Mouse (Mus musculus) MEL-GATA-1-ER (cell line): ENCODE results near the gene Slc9a4.
"Not testable (repeated sequence)": the region's sequence is repeated elsewhere in the genome, so short reads cannot be mapped to it uniquely, and the experiment has no call there.

Experiments
- DNase-seq: peaks from one replicate; pipeline ENCODE4 v3.0.0-alpha.2; 2012; ENCODE audit warnings: low read depth; ENCODE audit errors: extremely low read depth

The Slc9a4 gene

GRCm38 (mm10) chr1:40650803-40651497 is 71.1 kb downstream of the Slc9a4 start:
- DNase-seq, result no peak

- DNase-seq, result no peak
Measured at GRCm38 (mm10) chr1:40657035-40657434, 77.2 kb downstream of the Slc9a4 start.

- no peak for DNase-seq
Measured at GRCm38 (mm10) chr1:40657978-40658496, 78.2 kb downstream of the Slc9a4 start.

DNA sequence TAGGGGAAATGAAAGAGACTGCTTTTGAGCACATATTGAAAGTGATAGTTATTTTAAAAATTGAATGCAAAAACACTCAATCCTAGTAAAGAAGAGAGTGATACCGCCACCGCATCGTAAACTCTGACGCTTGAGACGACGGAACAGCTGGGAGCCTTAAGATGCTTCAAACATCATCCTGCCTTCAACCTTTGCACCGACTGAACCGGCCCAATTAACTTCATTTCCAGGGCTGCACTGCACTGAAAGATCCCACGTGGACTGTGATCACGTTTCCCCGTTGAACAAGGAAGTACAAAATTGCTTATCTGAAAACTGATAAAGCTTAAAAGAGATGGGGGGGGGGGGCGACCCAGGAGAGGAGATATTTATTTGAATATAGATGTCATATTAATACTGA is 79.1 kb downstream of the Slc9a4 start:
- DNase-seq, result no peak

DNA sequence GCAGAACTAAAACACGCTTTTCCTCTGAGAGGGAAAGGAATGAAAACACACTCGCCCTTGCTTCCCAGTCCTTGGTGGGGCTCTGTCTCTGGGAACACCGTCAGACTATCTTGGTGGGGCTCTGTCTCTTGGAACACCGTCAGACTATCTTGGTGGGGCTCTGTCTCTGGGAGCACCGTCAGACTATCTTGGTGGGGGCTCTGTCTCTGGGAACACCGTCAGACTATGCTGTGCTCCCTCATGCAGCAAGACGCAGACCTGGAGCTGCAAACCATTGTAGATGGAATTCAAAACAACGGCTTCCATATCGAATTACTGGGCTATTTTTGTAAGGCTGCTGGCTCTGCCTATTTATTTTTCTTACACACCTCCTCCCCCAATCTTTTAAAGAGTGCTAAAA is 79.6 kb downstream of the Slc9a4 start:
- no peak for DNase-seq

GRCm38 (mm10) chr1:40660838-40661237 is 81.0 kb downstream of the Slc9a4 start:
- no peak for DNase-seq

DNA sequence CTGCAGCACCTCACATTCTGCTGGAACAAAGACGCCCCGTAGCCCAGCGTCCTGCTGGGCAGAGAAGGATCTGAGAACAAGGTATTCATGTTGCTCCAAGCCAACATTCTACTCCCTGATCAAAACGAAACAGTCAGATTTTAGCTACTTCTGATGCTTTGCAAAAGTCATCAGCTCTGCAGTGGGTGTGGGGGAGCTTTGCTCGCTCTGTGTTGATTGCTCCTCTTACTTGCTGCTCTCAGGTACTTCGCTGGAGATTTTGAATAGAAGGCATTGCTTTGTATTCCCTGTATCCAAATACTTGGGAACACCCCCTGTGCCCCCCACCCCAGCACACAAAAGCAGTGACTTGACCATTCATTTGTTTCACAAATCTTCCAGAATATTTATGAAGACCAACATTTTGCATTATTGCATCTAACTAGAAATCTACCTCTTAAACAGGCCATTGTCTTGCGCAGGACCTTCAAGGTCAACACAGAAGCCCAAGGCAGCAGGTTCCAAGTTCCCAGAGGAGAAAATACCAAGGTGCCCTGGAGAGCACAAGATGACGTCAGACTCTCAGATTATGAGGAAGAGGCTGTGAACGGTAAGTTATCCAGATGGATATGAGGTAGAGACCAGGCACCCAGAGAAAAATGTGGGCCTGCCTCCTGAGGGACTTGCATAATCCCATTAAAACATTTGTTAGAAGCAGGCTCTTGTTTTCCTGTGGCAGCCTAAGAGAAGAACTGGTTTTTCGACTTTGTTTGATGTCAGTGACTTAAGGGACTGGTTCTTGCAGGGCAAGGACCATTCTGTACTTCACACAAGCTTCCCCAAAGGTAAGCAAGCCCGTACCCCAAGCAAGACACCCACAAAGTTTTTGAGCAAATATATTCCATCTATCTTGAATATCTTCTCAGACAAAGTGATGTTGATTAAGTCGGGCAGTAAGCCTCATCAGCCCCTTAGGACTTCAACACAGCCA is 85.8 kb downstream of the Slc9a4 start:
- no peak for DNase-seq

DNA sequence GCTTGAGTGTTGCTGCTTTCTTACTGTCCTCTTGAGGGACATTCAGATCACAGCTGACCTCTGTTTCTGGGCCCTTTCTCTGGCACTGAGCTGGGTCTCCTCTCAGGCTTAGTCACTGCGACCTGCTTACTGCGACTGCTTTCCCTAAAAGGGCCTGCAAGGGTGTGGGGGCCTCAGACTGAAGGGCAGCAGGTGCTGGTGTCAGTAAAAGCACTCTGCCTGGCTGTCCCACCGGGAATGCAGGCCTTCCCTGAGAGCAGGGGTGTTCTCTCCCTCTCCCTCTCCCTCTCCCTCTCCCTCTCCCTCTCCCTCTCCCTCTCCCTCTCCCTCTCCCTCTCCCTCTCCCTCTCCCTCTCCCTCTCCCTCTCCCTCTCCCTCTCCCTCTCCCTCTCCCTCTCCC is 87.6 kb downstream of the Slc9a4 start:
- not testable (repeated sequence) for DNase-seq

GRCm38 (mm10) chr1:40670025-40670424 is 90.1 kb downstream of the Slc9a4 start:
- DNase-seq, result no peak

GRCm38 (mm10) chr1:40671490-40671889 is 91.6 kb downstream of the Slc9a4 start:
- DNase-seq, result no peak

DNA sequence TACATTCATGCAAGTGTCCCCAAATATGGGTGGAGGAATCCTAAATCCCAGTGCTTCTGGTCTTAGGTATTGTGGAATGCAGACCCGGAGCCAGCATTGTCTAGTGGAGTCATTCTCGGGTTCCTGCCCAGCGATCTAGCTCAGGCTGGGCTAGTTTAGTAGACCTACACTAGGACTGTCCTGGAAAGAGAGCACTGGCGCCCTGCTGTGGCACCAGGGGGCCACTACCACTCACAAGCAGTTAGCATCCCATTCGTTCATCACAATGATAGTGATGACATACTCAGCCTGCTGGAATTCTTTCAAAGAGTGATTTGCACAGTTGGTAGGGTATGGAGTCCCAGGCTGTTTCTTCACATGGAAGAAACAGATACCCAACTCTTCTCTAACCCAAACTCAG is 97.4 kb downstream of the Slc9a4 start:
- no peak for DNase-seq
